Mouse (Mus musculus) layer of hippocampus, adult 18-20 months (tissue): ENCODE data around the gene Cldn9. TPM values are rescaled to one million over a fixed set of nuclear protein-coding genes. Genes with fewer than 3 reads are reported as not detected.

Experiments used
- DNase-seq, 2 experiments: peaks; one replicate each; pipeline ENCODE4 v3.0.0; 2022; ENCODE audit warnings: low spot score in 2 of 2
- total RNA-seq, 2 experiments: library from RNA; stranded (reverse); gene quantifications; 2 replicates each; pipeline ENCODE4 v1.2.3; 2021

The Cldn9 gene
- total RNA-seq, 2 experiments from 2014 or later: not detected

- no peak for DNase-seq
Measured at GRCm38 (mm10) chr17:23653324-23653723, 30.5 kb downstream of the Cldn9 start.

GRCm38 (mm10) chr17:23651363-23651762 is 32.5 kb downstream of the Cldn9 start:
- DNase-seq: no peak

DNA sequence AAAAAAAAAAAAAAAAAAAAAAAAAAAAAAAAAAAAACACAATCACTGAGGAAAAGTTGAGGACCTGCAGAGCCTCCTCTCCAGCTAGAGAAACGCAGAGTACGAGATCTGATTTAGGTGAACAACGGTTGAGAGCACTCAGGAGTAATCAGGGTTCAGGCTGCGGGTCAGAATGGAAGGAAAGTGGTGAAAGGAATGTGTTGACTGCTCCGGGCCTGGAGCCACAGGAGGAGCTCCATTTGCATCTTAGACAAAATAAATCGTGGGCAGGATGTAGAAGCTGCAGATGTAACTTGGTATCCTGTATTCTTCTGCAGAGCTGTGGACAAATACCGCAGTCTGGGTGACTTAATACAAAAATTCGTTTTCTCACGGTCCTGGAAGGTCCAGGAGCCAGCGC is 37.9 kb downstream of the Cldn9 start:
- no peak for DNase-seq

- no peak for DNase-seq
Measured at GRCm38 (mm10) chr17:23644613-23645495, 39.0 kb downstream of the Cldn9 start, which contains the start of gene Mmp25. Gene Mmp25 (minus strand): TSS chr17:23645277.

Other genes starting within 250 kb of the Cldn9 start
- not detected for gene Vmn2r117, start 204.3 kb downstream of the Cldn9 start, total RNA-seq
- gene Zfp213, start 119.8 kb downstream of the Cldn9 start, total RNA-seq: 1 to 10 TPM; 7.9 to 8.0 TPM
- gene Zfp13, start 84.5 kb downstream of the Cldn9 start, total RNA-seq: 10 to 100 TPM; 28.0 to 29.6 TPM
- gene Zscan10, start 83.2 kb downstream of the Cldn9 start, total RNA-seq: not detected
- gene Mmp25, start 38.7 kb downstream of the Cldn9 start, total RNA-seq: under 1 TPM in 1 of 2 experiments, not detected in 1; 0.10 TPM
- not detected for gene Bicdl2, start 23.5 kb downstream of the Cldn9 start, total RNA-seq
- gene Hcfc1r1, start 10.4 kb downstream of the Cldn9 start, total RNA-seq: 100 to 1,000 TPM; 117 to 122 TPM
- gene Thoc6, start 10.1 kb downstream of the Cldn9 start, total RNA-seq: 10 to 100 TPM in 1 of 2 experiments, 1 to 10 TPM in 1; 8.8 to 10.0 TPM
- 1 to 10 TPM; 6.4 to 7.0 TPM for gene Tnfrsf12a, start 6.6 kb downstream of the Cldn9 start, total RNA-seq
- not detected for gene Cldn6, start 4.8 kb downstream of the Cldn9 start, total RNA-seq
- gene 1520401A03Rik, start 38.8 kb upstream of the Cldn9 start, total RNA-seq: under 1 TPM in 1 of 2 experiments, not detected in 1; 0.33 TPM
- 1 to 10 TPM; 3.4 to 3.8 TPM for gene Pkmyt1, start 42.3 kb upstream of the Cldn9 start, total RNA-seq
- 10 to 100 TPM; 52.0 to 53.6 TPM for gene Paqr4, start 56.8 kb upstream of the Cldn9 start, total RNA-seq
- under 1 TPM; 0.30 to 0.52 TPM for gene Kremen2, start 61.8 kb upstream of the Cldn9 start, total RNA-seq
- 100 to 1,000 TPM; 390 to 405 TPM for gene Flywch1, start 87.6 kb upstream of the Cldn9 start, total RNA-seq
- gene Flywch2, start 102.1 kb upstream of the Cldn9 start, total RNA-seq: 1 to 10 TPM; 8.6 to 8.7 TPM
- gene Srrm2, start 106.5 kb upstream of the Cldn9 start, total RNA-seq: 100 to 1,000 TPM; 509 to 565 TPM
- 100 to 1,000 TPM; 355 to 375 TPM for gene Elob, start 145.1 kb upstream of the Cldn9 start, total RNA-seq
- under 1 TPM in 1 of 2 experiments, not detected in 1; 0.41 TPM for gene Prss33, start 152.0 kb upstream of the Cldn9 start, total RNA-seq
- not detected for gene Prss32, start 159.8 kb upstream of the Cldn9 start, total RNA-seq
- gene Prss41, start 160.1 kb upstream of the Cldn9 start, total RNA-seq: 1 to 10 TPM in 1 of 2 experiments, under 1 TPM in 1; 0.89 to 2.4 TPM
- gene Prss21, start 184.0 kb upstream of the Cldn9 start, total RNA-seq: not detected
- gene Dcpp1, start 196.8 kb upstream of the Cldn9 start, total RNA-seq: not detected
- not detected for gene Dcpp2, start 196.9 kb upstream of the Cldn9 start, total RNA-seq
- not detected for gene Dcpp3, start 233.4 kb upstream of the Cldn9 start, total RNA-seq